Mouse (Mus musculus): ENCODE data around the gene Ptprn2. TPM values are rescaled to one million over a fixed set of nuclear protein-coding genes. Genes with fewer than 3 reads are reported as not detected.

Gene Ptprn2
- polyA plus RNA-seq, 1 experiment from 2014 or later: 0.08 TPM

GRCm38 (mm10) chr12:116590076-116590475 is 104.6 kb downstream of the Ptprn2 start:
- H3K9me3 ChIP-seq (ENCODE audit: control insufficient read depth, low read length): no peaks in the 10 kb centered on the region
- H3K36me3 ChIP-seq (ENCODE audit: control insufficient read depth, insufficient read depth, low read length): no peaks in the 10 kb centered on the region
- H3K9ac ChIP-seq (ENCODE audit: low read depth, low read length): no peak overlapping the region
- H3K4me1 ChIP-seq (ENCODE audit: control insufficient read depth, insufficient read depth, low read length): no peaks in the 10 kb centered on the region
- H3K27ac ChIP-seq (ENCODE audit: low read depth, low read length): no peak overlapping the region
- H3K27me3 ChIP-seq (ENCODE audit: control insufficient read depth, insufficient read depth, low read length): no peaks in the 10 kb centered on the region
- 95% methylated on average over 5 of the region's 5 CpGs for WGBS
- H3K4me3 ChIP-seq (ENCODE audit: low read length): no peak overlapping the region
- no peak for ATAC-seq (ENCODE audit: low FRiP score, low TSS enrichment)
- no peak overlapping the region for H3K4me2 ChIP-seq (replicated peaks; ENCODE audit: low read depth, low read length)

GRCm38 (mm10) chr12:116594457-116594856 is 108.9 kb downstream of the Ptprn2 start:
- Histone ChIP-seq H3K9ac (ENCODE audit: low read depth, low read length) (no peak overlapping the region), H3K4me2 (replicated peaks; ENCODE audit: low read depth, low read length) (no peak overlapping the region), H3K27me3 (ENCODE audit: control insufficient read depth, insufficient read depth, low read length) (no peaks in the 10 kb centered on the region), H3K27ac (ENCODE audit: low read depth, low read length) (no peak overlapping the region), H3K4me3 (ENCODE audit: low read length) (no peak overlapping the region), H3K9me3 (ENCODE audit: control insufficient read depth, low read length) (no peaks in the 10 kb centered on the region), H3K4me1 (ENCODE audit: control insufficient read depth, insufficient read depth, low read length) (no peaks in the 10 kb centered on the region), H3K36me3 (ENCODE audit: control insufficient read depth, insufficient read depth, low read length) (no peaks in the 10 kb centered on the region)
- WGBS: 70% methylated on average over 8 of the region's 8 CpGs
- no peak for ATAC-seq (ENCODE audit: low FRiP score, low TSS enrichment)

GRCm38 (mm10) chr12:116594866-116595610 is 109.5 kb downstream of the Ptprn2 start:
- ATAC-seq (ENCODE audit: low FRiP score, low TSS enrichment): no peak
- 94% methylated on average over 7 of the region's 7 CpGs for WGBS
- no peaks in the 10 kb centered on the region for H3K27me3 ChIP-seq (ENCODE audit: control insufficient read depth, insufficient read depth, low read length)
- H3K9me3 ChIP-seq (ENCODE audit: control insufficient read depth, low read length): no peaks in the 10 kb centered on the region
- H3K4me3 ChIP-seq (ENCODE audit: low read length): no peak overlapping the region
- no peaks in the 10 kb centered on the region for H3K4me1 ChIP-seq (ENCODE audit: control insufficient read depth, insufficient read depth, low read length)
- no peaks in the 10 kb centered on the region for H3K36me3 ChIP-seq (ENCODE audit: control insufficient read depth, insufficient read depth, low read length)
- no peak overlapping the region for H3K4me2 ChIP-seq (replicated peaks; ENCODE audit: low read depth, low read length)
- no peak overlapping the region for H3K9ac ChIP-seq (ENCODE audit: low read depth, low read length)
- no peak overlapping the region for H3K27ac ChIP-seq (ENCODE audit: low read depth, low read length)

- Histone ChIP-seq H3K4me1 (ENCODE audit: control insufficient read depth, insufficient read depth, low read length) (no peaks in the 10 kb centered on the region), H3K4me3 (ENCODE audit: low read length) (no peak overlapping the region), H3K36me3 (ENCODE audit: control insufficient read depth, insufficient read depth, low read length) (no peaks in the 10 kb centered on the region), H3K4me2 (replicated peaks; ENCODE audit: low read depth, low read length) (no peak overlapping the region), H3K27me3 (ENCODE audit: control insufficient read depth, insufficient read depth, low read length) (no peaks in the 10 kb centered on the region), H3K9ac (ENCODE audit: low read depth, low read length) (no peak overlapping the region), H3K9me3 (ENCODE audit: control insufficient read depth, low read length) (no peaks in the 10 kb centered on the region), H3K27ac (ENCODE audit: low read depth, low read length) (no peak overlapping the region)
- ATAC-seq (ENCODE audit: low FRiP score, low TSS enrichment): no peak
- 95% methylated on average over 4 of the region's 4 CpGs for WGBS
Observed at GRCm38 (mm10) chr12:116595727-116596126, 110.2 kb downstream of the Ptprn2 start.

GRCm38 (mm10) chr12:116596993-116597392 is 111.5 kb downstream of the Ptprn2 start:
- no peak for ATAC-seq (ENCODE audit: low FRiP score, low TSS enrichment)
- no peaks in the 10 kb centered on the region for H3K27me3 ChIP-seq (ENCODE audit: control insufficient read depth, insufficient read depth, low read length)
- H3K9ac ChIP-seq (ENCODE audit: low read depth, low read length): no peak overlapping the region
- no peak overlapping the region for H3K4me2 ChIP-seq (replicated peaks; ENCODE audit: low read depth, low read length)
- no peak overlapping the region for H3K27ac ChIP-seq (ENCODE audit: low read depth, low read length)
- no peaks in the 10 kb centered on the region for H3K9me3 ChIP-seq (ENCODE audit: control insufficient read depth, low read length)
- no peak overlapping the region for H3K4me3 ChIP-seq (ENCODE audit: low read length)
- H3K4me1 ChIP-seq (ENCODE audit: control insufficient read depth, insufficient read depth, low read length): no peaks in the 10 kb centered on the region
- 94% methylated on average over 20 of the region's 20 CpGs for WGBS
- H3K36me3 ChIP-seq (ENCODE audit: control insufficient read depth, insufficient read depth, low read length): no peaks in the 10 kb centered on the region

GRCm38 (mm10) chr12:116597670-116598069 is 112.2 kb downstream of the Ptprn2 start:
- WGBS: 90% methylated on average over 5 of the region's 5 CpGs
- Histone ChIP-seq H3K4me2 (replicated peaks; ENCODE audit: low read depth, low read length) (no peak overlapping the region), H3K36me3 (ENCODE audit: control insufficient read depth, insufficient read depth, low read length) (no peaks in the 10 kb centered on the region), H3K27ac (ENCODE audit: low read depth, low read length) (no peak overlapping the region), H3K9ac (ENCODE audit: low read depth, low read length) (no peak overlapping the region), H3K9me3 (ENCODE audit: control insufficient read depth, low read length) (no peaks in the 10 kb centered on the region), H3K4me3 (ENCODE audit: low read length) (no peak overlapping the region), H3K27me3 (ENCODE audit: control insufficient read depth, insufficient read depth, low read length) (no peaks in the 10 kb centered on the region), H3K4me1 (ENCODE audit: control insufficient read depth, insufficient read depth, low read length) (no peaks in the 10 kb centered on the region)
- no peak for ATAC-seq (ENCODE audit: low FRiP score, low TSS enrichment)

- H3K4me1 ChIP-seq (ENCODE audit: control insufficient read depth, insufficient read depth, low read length): no peaks in the 10 kb centered on the region
- no peak for ATAC-seq (ENCODE audit: low FRiP score, low TSS enrichment)
- H3K27me3 ChIP-seq (ENCODE audit: control insufficient read depth, insufficient read depth, low read length): no peaks in the 10 kb centered on the region
- no peak overlapping the region for H3K4me2 ChIP-seq (replicated peaks; ENCODE audit: low read depth, low read length)
- no peak overlapping the region for H3K4me3 ChIP-seq (ENCODE audit: low read length)
- no peak overlapping the region for H3K9ac ChIP-seq (ENCODE audit: low read depth, low read length)
- H3K27ac ChIP-seq (ENCODE audit: low read depth, low read length): no peak overlapping the region
- no peaks in the 10 kb centered on the region for H3K9me3 ChIP-seq (ENCODE audit: control insufficient read depth, low read length)
- no peaks in the 10 kb centered on the region for H3K36me3 ChIP-seq (ENCODE audit: control insufficient read depth, insufficient read depth, low read length)
- 79% methylated on average over 8 of the region's 8 CpGs for WGBS
Observed at GRCm38 (mm10) chr12:116598123-116599005, 112.8 kb downstream of the Ptprn2 start.

- no peak for ATAC-seq (ENCODE audit: low FRiP score, low TSS enrichment)
- Histone ChIP-seq H3K4me1 (ENCODE audit: control insufficient read depth, insufficient read depth, low read length) (no peaks in the 10 kb centered on the region), H3K27me3 (ENCODE audit: control insufficient read depth, insufficient read depth, low read length) (no peaks in the 10 kb centered on the region), H3K4me2 (replicated peaks; ENCODE audit: low read depth, low read length) (no peak overlapping the region), H3K36me3 (ENCODE audit: control insufficient read depth, insufficient read depth, low read length) (no peaks in the 10 kb centered on the region), H3K9ac (ENCODE audit: low read depth, low read length) (no peak overlapping the region), H3K27ac (ENCODE audit: low read depth, low read length) (no peak overlapping the region), H3K9me3 (ENCODE audit: control insufficient read depth, low read length) (no peaks in the 10 kb centered on the region), H3K4me3 (ENCODE audit: low read length) (no peak overlapping the region)
- WGBS: 91% methylated on average over 1 of the region's 1 CpGs
Observed at GRCm38 (mm10) chr12:116599537-116599936, 114.0 kb downstream of the Ptprn2 start.

- WGBS: 80% methylated on average over 6 of the region's 6 CpGs
- no peak overlapping the region for H3K27ac ChIP-seq (ENCODE audit: low read depth, low read length)
- no peak for ATAC-seq (ENCODE audit: low FRiP score, low TSS enrichment)
Observed at GRCm38 (mm10) chr12:116600054-116600453, 114.5 kb downstream of the Ptprn2 start.

More at GRCm38 (mm10) chr12:116600054-116600453, 114.5 kb downstream of the Ptprn2 start:
- no peak overlapping the region for H3K9ac ChIP-seq (ENCODE audit: low read depth, low read length)
- no peaks in the 10 kb centered on the region for H3K9me3 ChIP-seq (ENCODE audit: control insufficient read depth, low read length)
- H3K36me3 ChIP-seq (ENCODE audit: control insufficient read depth, insufficient read depth, low read length): no peaks in the 10 kb centered on the region
- H3K27me3 ChIP-seq (ENCODE audit: control insufficient read depth, insufficient read depth, low read length): no peaks in the 10 kb centered on the region
- no peak overlapping the region for H3K4me3 ChIP-seq (ENCODE audit: low read length)
- H3K4me2 ChIP-seq (replicated peaks; ENCODE audit: low read depth, low read length): no peak overlapping the region
- no peaks in the 10 kb centered on the region for H3K4me1 ChIP-seq (ENCODE audit: control insufficient read depth, insufficient read depth, low read length)
